Mouse (Mus musculus) ES-CJ7 (cell line): ENCODE results near the gene Dnajc7.
"Not testable (repeated sequence)": the region's sequence is repeated elsewhere in the genome, so short reads cannot be mapped to it uniquely, and the experiment has no call there.

Source experiments
- DNase-seq: peaks from one replicate; pipeline ENCODE4 v3.0.0; 2011; ENCODE audit warnings: low read depth, low spot score

Gene Dnajc7

DNA sequence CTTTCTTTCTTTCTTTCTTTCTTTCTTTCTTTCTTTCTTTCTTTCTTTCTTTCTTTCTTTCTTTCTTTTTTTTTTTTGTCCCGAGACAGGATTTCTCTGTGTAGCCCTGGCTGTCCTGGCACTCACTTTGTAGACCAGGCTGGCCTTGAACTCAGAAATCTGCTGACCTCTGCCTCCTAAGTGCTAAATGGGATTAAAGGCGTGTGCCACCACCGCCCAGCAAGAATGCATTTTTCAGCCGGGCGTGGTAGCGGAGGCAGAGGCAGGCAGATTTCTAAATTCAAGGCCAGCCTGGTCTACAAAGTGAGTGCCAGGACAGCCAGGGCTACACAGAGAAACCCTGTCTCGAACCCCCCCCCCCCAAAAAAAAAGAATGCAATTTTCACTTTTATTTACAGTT, 3.1 kb downstream of the Dnajc7 start:
- DNase-seq, result peak; percentile 85

- DNase-seq, result peak; percentile 87
These were observed 3.6 kb downstream of the Dnajc7 start for GRCm38 (mm10) chr11:100616332-100616731.

DNA sequence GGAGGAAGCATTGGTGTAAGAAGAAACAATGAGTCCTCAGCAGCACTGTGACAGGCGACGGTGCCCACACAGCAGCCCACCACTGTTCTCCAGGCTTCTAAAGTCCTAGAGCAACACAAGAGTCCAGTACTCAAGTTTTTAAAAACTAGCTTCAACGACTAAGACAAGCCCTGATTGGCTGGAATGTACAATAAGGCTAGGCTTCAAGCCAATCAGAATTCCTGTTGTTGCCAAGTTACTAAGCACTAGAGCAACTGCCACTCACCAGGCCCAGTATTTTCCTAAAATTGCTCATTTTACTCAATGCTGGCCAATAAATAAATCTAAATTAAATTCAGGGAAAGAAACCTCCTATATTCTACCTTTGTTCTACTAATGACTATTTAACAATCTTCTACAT, 6.7 kb downstream of the Dnajc7 start:
- peak; percentile 61 for DNase-seq

DNA sequence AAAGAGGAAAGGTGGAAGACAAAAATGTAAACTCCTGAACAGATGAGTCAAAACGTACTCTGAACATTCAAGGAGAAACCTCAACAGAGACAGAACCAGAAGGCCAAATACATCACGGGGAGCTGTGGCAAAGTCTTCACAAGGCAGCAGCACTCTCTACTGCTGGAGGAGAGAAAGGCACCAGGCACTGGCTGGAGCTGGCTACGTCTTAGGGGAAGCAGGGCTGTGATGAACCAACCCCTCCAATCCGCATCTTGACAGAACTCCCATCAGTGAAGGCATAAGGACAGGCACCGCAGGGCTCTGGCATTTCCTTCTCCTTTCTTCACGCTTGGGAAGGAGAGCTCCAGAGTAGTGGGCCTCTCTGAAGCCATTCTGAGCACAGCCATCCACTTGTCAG, 8.3 kb downstream of the Dnajc7 start:
- peak; percentile 53 for DNase-seq

- no peak for DNase-seq
These were observed 9.8 kb downstream of the Dnajc7 start for GRCm38 (mm10) chr11:100609997-100610680.

DNA sequence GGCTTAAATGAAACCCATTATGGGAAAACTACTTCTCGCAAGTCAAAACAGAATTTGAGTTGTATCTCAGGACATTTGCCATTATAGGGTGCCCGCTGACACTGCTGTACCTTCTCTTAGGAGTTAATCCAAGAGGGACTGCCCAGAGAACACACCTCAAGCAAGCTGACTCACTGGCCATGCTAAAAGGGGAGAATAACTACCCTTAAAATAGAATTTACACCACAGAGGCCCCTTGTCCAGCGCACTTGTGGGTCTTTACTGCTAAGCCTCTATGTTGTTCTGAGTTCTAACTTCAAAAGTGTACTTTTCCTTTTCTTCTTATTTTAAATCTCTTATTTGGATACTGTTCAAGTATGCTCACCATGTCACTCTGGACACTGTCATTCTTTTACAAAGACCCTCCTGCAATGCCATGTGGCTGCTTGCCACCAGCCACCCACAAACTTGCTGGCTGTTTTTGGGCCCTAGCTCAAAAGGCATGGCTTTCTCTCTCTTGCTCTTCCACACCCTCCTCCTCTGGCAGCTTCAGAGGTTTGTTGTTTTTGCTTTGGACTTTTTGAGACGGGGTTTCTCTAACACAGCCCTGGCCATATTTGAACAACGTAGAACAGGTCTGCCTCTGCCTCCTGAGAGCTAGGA, 10.5 kb downstream of the Dnajc7 start:
- no peak for DNase-seq

DNA sequence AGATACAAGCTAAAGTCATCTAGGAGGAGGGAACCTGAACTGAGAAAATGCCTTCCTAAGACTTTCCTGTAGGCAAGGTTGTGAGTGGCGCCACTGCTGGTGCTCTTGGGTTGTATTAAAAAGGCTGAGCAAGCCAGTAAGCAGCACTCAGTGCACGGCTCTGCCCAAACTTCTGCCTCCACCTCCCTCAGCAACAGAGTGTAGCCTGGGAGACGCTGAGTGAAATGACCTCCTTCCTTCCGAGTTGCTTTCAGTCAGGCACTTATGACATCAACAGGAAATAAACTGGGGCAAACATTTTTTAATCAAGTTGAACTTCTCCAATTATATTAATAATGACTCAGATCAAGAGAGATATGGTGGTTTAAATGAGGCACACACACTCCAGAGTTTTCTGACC, 11.2 kb downstream of the Dnajc7 start:
- no peak for DNase-seq

- DNase-seq, result no peak
These were observed 12.8 kb downstream of the Dnajc7 start for GRCm38 (mm10) chr11:100607121-100607520.

DNA sequence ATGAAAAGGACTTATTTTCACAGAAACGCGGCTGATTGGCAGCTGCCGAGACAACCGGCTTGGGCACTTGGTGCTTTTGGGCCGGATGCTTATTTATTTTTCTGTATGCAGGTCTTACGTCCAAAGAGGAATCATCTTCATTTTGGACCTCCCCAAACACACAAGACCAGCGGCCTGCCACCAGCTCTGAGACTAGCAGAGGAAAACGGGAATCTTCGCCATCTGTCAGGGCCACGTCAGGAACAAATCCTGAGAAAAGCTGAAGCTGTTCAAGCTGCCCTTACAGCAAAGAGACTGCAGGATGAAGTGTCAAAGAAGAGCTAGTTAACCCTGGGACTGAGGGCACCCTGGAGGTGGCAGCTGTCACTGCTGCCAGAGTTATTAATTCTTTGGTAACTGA, 14.5 kb downstream of the Dnajc7 start:
- no peak for DNase-seq

DNA sequence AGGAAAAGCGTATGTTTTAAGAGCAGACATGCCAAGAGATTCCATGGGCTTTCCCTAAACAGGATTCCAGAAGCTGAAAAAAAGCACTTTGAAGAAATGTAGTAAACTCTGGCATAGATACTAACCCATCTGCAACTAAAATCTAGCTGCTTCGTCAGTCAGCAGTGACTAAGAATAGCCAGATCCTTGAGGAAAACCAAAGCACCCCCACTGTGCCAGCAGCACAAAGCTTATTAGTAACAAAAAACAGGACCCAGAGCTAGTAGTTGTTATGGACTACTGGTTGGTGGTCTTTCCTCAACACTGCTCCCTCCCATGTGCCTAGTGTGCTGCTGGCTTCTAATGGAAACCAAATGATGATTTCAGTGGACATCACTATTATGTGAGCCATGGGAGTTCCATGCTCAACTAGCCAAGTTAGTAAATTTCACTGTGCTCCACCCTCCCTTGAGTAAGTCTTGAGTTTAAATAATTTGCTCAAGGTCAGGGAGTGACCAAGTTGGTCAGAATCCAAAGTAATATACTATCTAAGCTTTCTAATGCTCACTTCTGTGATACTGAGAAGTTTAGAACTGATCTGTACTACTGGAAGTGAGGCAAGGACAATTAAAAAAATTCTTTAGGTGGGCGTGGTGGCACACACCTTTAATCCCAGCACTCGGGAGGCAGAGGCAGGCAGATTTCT, 15.5 kb downstream of the Dnajc7 start:
- no peak for DNase-seq

GRCm38 (mm10) chr11:100603813-100604212, 16.2 kb downstream of the Dnajc7 start:
- no peak for DNase-seq

DNA sequence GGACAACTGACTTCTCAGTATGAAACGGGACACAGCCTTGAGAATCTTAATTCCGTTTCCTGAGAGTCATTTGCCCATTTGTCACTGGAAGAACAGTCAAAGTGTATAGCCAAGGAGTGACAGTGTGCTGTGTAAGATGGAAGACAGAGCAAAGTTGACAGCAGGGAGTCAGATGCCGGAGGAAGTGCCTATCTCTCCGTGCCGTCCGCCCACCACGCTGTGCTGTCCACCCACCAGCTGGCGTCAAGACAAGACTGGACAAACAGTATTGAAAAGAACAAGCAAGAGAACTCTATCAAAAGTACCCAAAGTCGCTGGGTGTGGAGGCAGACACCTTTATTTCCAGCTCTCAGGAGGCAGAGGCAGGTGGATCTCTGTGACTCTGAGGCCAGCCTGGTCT, 16.8 kb downstream of the Dnajc7 start:
- DNase-seq, result no peak

DNA sequence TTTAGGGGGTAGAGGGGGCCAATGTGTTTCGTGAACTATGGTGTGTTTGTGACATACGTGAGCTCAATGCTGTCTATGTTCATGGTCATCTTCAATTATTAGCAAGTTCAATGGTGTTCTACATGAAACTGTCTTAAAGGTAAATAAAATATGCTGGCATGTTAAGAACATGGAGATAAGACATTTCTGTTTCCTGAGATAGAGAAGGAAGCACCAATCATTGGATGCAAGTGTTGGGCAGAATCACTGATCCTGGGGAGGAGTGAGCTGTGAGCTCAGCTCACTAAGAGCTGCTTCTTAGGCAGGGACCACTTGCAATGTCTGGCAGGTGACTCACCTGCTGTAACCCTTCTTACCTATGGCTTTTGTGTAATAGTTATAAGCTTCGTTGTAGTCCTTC, 18.6 kb downstream of the Dnajc7 start:
- no peak for DNase-seq

DNA sequence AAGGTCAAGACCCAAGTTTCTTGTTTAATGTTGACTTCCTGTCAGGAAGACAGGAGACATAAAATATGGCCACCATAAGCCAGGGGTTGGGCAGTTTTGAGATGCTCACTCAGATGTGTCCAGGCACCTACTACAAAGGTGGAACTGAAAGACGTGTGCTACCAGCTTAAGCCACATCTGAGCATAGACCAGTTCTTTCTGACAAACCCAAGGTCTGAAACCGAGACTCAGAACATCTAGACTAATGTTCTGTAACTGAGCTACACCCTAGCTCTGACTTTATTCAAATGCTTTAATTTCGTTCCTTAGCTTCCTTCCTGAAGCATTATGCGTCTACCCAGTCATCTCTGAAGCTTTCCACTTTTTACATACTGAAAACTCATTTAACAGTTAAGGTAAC, 21.9 kb downstream of the Dnajc7 start:
- no peak for DNase-seq

DNA sequence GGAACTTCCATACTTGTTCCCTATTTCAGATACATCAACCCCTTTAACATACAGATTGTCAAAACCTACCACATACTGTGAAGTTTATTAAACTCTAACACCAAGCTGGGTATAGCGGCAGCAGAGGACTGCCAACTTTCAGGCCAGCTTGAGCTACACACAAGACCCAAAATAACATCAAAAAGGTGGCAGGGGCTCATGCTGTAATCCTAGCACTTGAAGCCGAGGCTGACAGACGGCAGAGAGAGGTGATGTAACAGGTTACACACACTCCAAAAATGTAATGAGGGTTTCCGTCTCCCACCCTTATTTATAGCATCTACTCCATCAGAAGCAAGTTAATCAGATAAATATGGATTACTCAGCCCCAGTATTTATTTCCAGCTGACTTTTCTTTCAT, 24.4 kb downstream of the Dnajc7 start:
- no peak for DNase-seq

GRCm38 (mm10) chr11:100594608-100595007, 25.4 kb downstream of the Dnajc7 start:
- DNase-seq, result no peak

DNA sequence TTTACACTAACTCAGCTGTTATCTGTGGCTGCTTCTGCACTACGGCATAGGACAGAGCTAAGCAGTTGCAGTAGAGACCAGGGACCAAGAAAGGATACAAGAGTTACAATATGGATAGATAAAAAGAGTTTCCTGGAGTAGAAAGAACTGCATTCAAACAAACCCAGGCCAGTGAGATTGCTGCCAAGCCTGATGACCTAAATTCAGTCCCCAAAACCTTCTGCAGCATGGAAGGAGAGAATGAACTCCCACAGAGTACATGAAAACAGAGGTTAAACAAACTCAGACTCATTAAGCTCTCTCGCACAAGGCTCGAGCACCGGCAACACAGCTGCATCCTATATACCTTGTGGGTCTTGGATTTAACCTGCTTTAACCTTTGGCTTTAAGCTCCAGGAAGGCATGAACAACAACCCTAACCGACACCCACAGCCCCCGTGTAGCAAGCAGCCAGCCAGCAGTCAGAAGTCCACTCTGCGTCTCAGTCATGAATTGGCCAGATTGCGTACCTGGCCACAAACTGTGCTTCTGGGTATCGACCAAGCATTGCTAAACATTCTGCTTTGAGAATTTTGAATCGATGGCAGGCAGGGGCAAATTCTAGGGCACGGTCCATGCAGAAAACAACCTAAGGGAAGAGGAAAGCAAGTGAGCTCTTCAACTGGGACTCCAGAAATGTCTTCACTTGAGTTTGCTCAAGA, 27.5 kb downstream of the Dnajc7 start:
- no peak for DNase-seq

- no peak for DNase-seq
These were observed 31.5 kb downstream of the Dnajc7 start for GRCm38 (mm10) chr11:100588462-100588861.

DNA sequence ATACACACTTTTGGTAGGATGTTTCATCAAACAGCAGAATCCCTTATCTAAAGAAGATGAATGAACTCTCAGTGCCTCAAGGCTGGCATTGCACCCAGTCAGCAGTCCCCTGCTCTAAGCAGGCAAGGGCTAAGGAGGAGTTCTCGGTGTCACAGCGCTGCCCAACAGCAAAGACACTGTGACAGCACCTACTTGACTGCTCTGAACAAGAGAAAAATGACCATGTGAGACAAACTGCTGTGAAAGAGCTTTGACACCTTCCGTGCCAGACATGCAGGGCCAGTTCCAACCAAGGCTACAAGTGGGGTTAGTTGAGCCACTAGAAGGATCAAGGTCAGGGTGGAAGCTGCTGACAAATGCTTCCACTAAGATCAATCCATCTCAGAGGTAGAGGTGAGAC, 34.8 kb downstream of the Dnajc7 start:
- no peak for DNase-seq

DNA sequence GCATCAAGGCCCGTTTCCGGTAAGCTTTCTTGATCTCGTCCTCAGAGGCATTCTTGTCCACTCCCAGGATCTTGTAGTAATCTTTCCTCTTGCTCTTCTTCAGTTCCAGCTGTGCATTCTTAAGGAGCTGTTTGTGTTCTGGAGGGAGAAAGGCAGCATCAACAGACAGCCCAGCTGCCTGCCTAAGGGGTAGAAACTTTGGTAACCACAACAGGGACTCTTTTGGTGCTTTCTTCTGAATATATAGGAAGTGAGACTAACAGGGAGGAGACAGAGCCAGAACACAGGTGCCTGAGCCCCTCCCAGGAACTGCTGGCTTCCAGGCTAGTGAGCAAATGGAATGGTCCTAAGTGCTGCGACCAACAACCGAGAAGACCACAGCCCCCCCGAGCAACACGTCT, 35.4 kb downstream of the Dnajc7 start:
- no peak for DNase-seq

DNA sequence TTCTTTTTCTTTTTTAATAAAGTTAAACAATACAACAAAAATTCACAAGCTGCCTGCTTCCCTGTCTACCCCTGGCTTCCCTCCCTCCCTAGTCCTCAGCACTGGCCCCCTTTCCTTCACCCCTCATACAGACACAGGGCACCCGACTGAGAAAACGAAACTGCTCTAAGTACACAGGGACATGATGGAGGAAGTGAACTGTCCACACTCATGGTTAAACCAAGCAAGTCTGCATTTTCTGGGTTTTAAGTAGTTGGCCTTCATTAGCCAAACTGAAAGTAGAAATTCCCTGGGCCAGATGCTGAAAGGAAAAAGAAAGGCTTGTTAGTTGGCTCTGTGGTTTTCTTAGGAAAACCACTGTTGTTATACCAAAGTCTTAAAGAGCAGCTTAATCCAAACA, 37.1 kb downstream of the Dnajc7 start:
- no peak for DNase-seq

DNA sequence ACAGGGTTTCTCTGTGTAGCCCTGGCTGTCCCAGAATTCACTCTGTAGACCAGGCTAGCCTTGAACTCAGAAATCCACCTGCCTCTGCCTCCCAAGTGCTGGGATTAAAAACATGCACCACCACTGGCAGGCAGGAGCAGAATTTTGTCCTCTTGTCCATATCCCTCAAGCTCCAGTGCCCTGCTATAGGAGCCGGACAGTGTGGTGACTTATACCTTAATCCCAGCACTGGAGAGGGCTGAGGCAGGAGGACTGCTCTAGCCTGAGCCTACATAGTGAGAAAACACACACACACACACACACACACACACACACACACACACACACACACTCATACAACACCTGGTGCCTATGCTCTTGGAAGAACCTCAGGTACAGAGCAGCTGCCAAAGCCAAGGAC, 37.6 kb downstream of the Dnajc7 start:
- not testable (repeated sequence) for DNase-seq
